Mouse (Mus musculus) thymus, adult 2 months (tissue): Measurements from ENCODE around the gene Cntnap2. TPM values are rescaled to one million over a fixed set of nuclear protein-coding genes. Genes with fewer than 3 reads are reported as not detected.

Experiments used
- DNase-seq: peaks from one replicate; pipeline ENCODE4 v3.0.0; 2021
- H3K27ac ChIP-seq: fragments of 200-500 bp; 2 replicates; pipeline ENCODE4 v1.5.1; 2012; ENCODE audit warnings: low read length, control low read depth; ENCODE audit not compliant: control insufficient read depth, insufficient read depth
- H3K27me3 ChIP-seq: fragments of 200-500 bp; 2 replicates; pipeline ENCODE4 v1.6.1; 2012; ENCODE audit warnings: mild to moderate bottlenecking, low read length, moderate library complexity, mixed read lengths; ENCODE audit not compliant: control insufficient read depth, insufficient read depth
- H3K36me3 ChIP-seq: fragments of 200-500 bp; 2 replicates; pipeline ENCODE4 v1.6.1; 2012; ENCODE audit warnings: mild to moderate bottlenecking, low read length, moderate library complexity; ENCODE audit not compliant: control insufficient read depth, insufficient read depth
- H3K4me1 ChIP-seq: fragments of 200-500 bp; replicated peaks from 2 replicates; pipeline ENCODE4 v1.6.1; 2012; ENCODE audit warnings: low read length; ENCODE audit not compliant: control insufficient read depth, insufficient read depth
- H3K4me3 ChIP-seq: fragments of 200-500 bp; 2 replicates; pipeline ENCODE4 v1.5.1; 2012; ENCODE audit warnings: mild to moderate bottlenecking, low read length, control low read depth, moderate library complexity; ENCODE audit not compliant: control insufficient read depth, insufficient read depth
- CTCF ChIP-seq: fragments of 200-500 bp; IDR thresholded peaks from 2 replicates; pipeline ENCODE4 v1.5.1; 2012; ENCODE audit warnings: mild to moderate bottlenecking, control low read depth, low read length, moderate library complexity, borderline replicate concordance; ENCODE audit not compliant: control insufficient read depth, poor library complexity, insufficient read depth; ENCODE audit errors: extremely low read depth
- POLR2A ChIP-seq: fragments of 200-500 bp; IDR thresholded peaks from 2 replicates; pipeline ENCODE4 v1.6.1; 2012; ENCODE audit warnings: mild to moderate bottlenecking, low read length, control low read depth, moderate library complexity; ENCODE audit not compliant: control insufficient read depth, poor library complexity, insufficient read depth; ENCODE audit errors: extremely low read depth
- WGBS: fragments of 180-500 bp; shearing (Covaris S2); methylation state at CpG from one replicate; pipeline ENCODE4 v1.1.7; 2018; 5-methylcytosine and 5-hydroxymethylcytosine counted together
- polyA plus RNA-seq: library from polyadenylated mRNA; depleted of rRNA; stranded (reverse); fragments of >200 nt; gene quantifications from 2 replicates; pipeline ENCODE4 v1.2.3, GENCODE M21; 2012

Cntnap2 gene
- polyA plus RNA-seq, 1 experiment = 1.0 TPM

DNA sequence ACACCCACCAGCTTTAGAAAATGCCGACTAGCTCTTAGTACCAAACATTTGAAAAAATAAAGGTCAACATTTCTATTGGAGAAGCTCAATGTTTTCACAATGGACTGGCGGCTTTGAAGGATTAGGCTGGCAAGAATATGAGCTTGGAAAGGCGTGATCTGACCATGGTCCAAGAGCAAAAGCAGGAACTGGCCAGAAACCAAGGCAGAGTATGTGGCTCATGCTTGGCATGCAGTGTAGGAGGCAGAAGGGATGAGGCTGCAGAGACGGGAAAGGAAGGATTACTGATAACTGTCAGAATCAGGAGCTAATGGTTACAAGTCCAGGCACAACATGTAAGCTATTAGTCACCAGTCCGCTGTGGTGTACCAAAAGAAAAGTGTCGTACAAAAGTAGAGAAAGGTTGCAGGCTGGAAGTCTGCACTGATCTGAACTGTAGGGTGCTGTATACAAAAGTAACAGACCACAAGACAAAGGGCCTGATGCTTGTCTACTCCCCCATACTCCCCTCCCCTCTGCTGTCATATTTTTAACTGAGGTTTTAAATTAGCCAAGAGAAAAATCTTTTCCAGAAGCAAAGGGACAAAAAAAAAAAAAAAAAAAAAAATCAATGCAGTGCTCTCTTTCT lies 525.4 kb downstream of the Cntnap2 start:
- H3K4me1 ChIP-seq = no peaks in the 10 kb centered on the region
- TF ChIP-seq CTCF (no peak), POLR2A (no peak)
- no peaks in the 10 kb centered on the region for H3K36me3 ChIP-seq
- no peaks in the 10 kb centered on the region for H3K27me3 ChIP-seq
- H3K4me3 ChIP-seq = no peak overlapping the region
- WGBS = 87% methylated on average over 6 of the region's 6 CpGs
- no peak overlapping the region for H3K27ac ChIP-seq
- no peak for DNase-seq

DNA sequence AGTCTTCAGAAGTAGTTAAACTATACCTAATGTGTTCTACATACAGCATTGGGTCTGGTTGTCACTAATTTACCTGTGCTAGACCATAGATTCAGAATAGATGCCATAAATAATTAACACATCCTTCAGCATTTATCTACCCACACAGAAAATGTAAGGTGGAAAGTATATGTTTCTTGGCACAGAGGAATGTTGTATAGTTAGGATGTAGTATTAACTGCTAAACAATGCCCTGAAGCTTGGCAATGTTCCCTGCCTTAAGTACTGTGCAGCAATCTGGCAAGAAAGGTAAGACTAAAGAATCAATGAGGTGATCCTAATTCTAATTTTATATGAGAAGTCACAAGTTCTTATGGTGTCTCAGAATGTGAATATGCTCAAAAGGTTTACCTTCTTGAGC lies 529.9 kb downstream of the Cntnap2 start:
- TF ChIP-seq CTCF = no peak
- H3K27me3 ChIP-seq = no peaks in the 10 kb centered on the region

DNA sequence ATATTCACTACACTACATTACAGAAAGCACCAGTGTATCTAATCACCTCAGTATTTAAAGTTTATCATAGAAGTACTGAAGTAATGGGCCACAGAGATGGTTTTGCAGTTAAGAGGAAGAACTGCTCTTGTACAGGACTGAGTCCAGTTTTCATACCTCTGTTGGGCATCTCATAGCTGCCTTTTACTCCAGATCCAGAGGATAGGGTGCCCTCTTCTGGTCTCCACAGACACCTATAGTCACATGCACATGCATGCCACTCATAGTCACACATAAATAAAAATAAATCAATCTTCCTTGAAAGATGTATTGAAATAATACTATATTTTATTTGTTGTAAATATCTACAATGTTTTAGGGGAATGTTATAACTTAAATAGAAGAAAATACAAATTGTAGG lies 587.9 kb downstream of the Cntnap2 start:
- Histone ChIP-seq H3K4me3 (no peak overlapping the region), H3K27me3 (no peaks in the 10 kb centered on the region), H3K4me1 (no peaks in the 10 kb centered on the region), H3K27ac (no peak overlapping the region), H3K36me3 (no peaks in the 10 kb centered on the region)
- TF ChIP-seq POLR2A = no peak
- TF ChIP-seq CTCF = no peak
- no peak for DNase-seq

More for the DNA sequence above, 529.9 kb downstream of the Cntnap2 start:
- Histone ChIP-seq H3K4me1 (no peaks in the 10 kb centered on the region), H3K4me3 (no peak overlapping the region), H3K36me3 (no peaks in the 10 kb centered on the region), H3K27ac (no peak overlapping the region)
- no peak for DNase-seq

DNA sequence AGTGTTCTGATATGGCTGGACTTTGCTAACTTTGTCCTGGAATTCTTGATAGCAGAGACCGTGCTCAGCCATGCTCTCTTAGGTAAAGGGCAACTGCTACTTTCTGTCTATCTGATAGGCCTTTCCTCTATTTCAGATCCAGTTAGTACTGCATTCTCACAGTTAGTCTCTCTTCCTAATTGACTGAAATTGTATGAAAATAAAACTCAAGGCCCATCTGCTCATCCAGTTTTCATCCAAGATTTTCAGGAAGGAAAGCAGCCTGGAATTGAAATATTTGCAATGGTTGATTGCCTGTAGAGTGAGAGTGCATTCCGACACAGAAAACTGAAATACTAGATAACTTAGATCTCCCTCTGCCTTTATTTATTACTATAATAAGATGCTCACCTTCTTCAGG lies 589.3 kb downstream of the Cntnap2 start:
- Histone ChIP-seq H3K27me3 (no peaks in the 10 kb centered on the region), H3K36me3 (no peaks in the 10 kb centered on the region), H3K4me3 (no peak overlapping the region), H3K27ac (no peak overlapping the region), H3K4me1 (no peaks in the 10 kb centered on the region)
- no peak for DNase-seq
- 79% methylated on average over 2 of the region's 2 CpGs for WGBS
- no peak for TF ChIP-seq POLR2A
- no peak for TF ChIP-seq CTCF

- TF ChIP-seq CTCF = no peak
- no peak for TF ChIP-seq POLR2A
- Histone ChIP-seq H3K4me3 (no peak overlapping the region), H3K4me1 (no peaks in the 10 kb centered on the region), H3K27ac (no peak overlapping the region), H3K36me3 (no peaks in the 10 kb centered on the region), H3K27me3 (no peaks in the 10 kb centered on the region)
- DNase-seq = no peak
Observed at GRCm38 (mm10) chr6:45700287-45700686, 641.1 kb downstream of the Cntnap2 start.

- H3K27me3 ChIP-seq = no peaks in the 10 kb centered on the region
- no peak overlapping the region for H3K27ac ChIP-seq
- TF ChIP-seq POLR2A (no peak), CTCF (no peak)
- no peak overlapping the region for H3K4me3 ChIP-seq
- no peaks in the 10 kb centered on the region for H3K4me1 ChIP-seq
- no peaks in the 10 kb centered on the region for H3K36me3 ChIP-seq
- DNase-seq = no peak
Observed at GRCm38 (mm10) chr6:45791612-45792011, 732.5 kb downstream of the Cntnap2 start.
